Mouse (Mus musculus) lung, postnatal 0 days (tissue): Measurements from ENCODE around the gene Podnl1. TPM values are rescaled to one million over a fixed set of nuclear protein-coding genes. Genes with fewer than 3 reads are reported as not detected.

ENCODE experiments used
- ATAC-seq: fragments of 200-750 bp; cut with Nextera tagmentation; 2 replicates; pipeline ENCODE4 v1.8.0; 2017; ENCODE audit warnings: moderate library complexity
- DNase-seq: peaks from one replicate; pipeline ENCODE4 v3.0.0-alpha.2; 2016; ENCODE audit warnings: low spot score
- H3K27ac ChIP-seq: fragments of 300-500 bp; sonication (generic); 2 replicates; pipeline ENCODE4 v1.5.1; 2014; ENCODE audit warnings: antibody characterized with exemption, mild to moderate bottlenecking, low read length, mixed read lengths
- H3K27me3 ChIP-seq: fragments of 300-500 bp; sonication (generic); replicated peaks from 2 replicates; pipeline ENCODE4 v1.6.1; 2014; ENCODE audit warnings: low read length, mixed read lengths; ENCODE audit not compliant: insufficient read depth
- H3K36me3 ChIP-seq: fragments of 300-500 bp; sonication (generic); 2 replicates; pipeline ENCODE4 v1.6.1; 2014; ENCODE audit warnings: low read length, mixed read lengths; ENCODE audit not compliant: insufficient read depth
- H3K4me1 ChIP-seq: fragments of 300-500 bp; sonication (generic); 2 replicates; pipeline ENCODE4 v1.6.1; 2014; ENCODE audit warnings: antibody characterized with exemption, low read depth, low read length, mixed read lengths; ENCODE audit not compliant: insufficient read depth
- H3K4me2 ChIP-seq: fragments of 300-500 bp; sonication (generic); replicated peaks from 2 replicates; pipeline ENCODE4 v1.6.1; 2014; ENCODE audit warnings: low read depth, mild to moderate bottlenecking, low read length, moderate library complexity, mixed read lengths
- H3K4me3 ChIP-seq: fragments of 300-500 bp; sonication (generic); 2 replicates; pipeline ENCODE4 v1.5.1; 2014; ENCODE audit warnings: low read depth, low read length
- H3K9ac ChIP-seq: fragments of 300-500 bp; sonication (generic); replicated peaks from 2 replicates; pipeline ENCODE4 v1.6.1; 2014; ENCODE audit warnings: low read depth, mild to moderate bottlenecking
- H3K9me3 ChIP-seq: fragments of 300-500 bp; sonication (generic); 2 replicates; pipeline ENCODE4 v1.6.1; 2016; ENCODE audit warnings: low read length, mixed read lengths
- CTCF ChIP-seq: IDR thresholded peaks from 2 replicates; pipeline ENCODE4 v1.5.1; 2016; ENCODE audit warnings: antibody characterized with exemption, mild to moderate bottlenecking
- EP300 ChIP-seq: IDR thresholded peaks from 2 replicates; pipeline ENCODE4 v1.6.1; 2016; ENCODE audit warnings: antibody characterized with exemption, mild to moderate bottlenecking, control low read depth
- WGBS: fragments of 180-500 bp; shearing (Covaris S2); extraction: QIAGEN DNeasy Blood & Tissue Kit; methylation state at CpG from one replicate; pipeline ENCODE4 v1.1.7; 2014; 5-methylcytosine and 5-hydroxymethylcytosine counted together
- polyA plus RNA-seq: library from polyadenylated mRNA; unstranded; fragments of >200 nt; fragmentation: Nextera tagmentation; extraction: Ambion mirVana; gene quantifications from 2 replicates; pipeline ENCODE4 v1.2.1, GENCODE M21; 2015

Gene Podnl1
- polyA plus RNA-seq, 1 experiment from 2014 or later: 0.19 TPM

DNA sequence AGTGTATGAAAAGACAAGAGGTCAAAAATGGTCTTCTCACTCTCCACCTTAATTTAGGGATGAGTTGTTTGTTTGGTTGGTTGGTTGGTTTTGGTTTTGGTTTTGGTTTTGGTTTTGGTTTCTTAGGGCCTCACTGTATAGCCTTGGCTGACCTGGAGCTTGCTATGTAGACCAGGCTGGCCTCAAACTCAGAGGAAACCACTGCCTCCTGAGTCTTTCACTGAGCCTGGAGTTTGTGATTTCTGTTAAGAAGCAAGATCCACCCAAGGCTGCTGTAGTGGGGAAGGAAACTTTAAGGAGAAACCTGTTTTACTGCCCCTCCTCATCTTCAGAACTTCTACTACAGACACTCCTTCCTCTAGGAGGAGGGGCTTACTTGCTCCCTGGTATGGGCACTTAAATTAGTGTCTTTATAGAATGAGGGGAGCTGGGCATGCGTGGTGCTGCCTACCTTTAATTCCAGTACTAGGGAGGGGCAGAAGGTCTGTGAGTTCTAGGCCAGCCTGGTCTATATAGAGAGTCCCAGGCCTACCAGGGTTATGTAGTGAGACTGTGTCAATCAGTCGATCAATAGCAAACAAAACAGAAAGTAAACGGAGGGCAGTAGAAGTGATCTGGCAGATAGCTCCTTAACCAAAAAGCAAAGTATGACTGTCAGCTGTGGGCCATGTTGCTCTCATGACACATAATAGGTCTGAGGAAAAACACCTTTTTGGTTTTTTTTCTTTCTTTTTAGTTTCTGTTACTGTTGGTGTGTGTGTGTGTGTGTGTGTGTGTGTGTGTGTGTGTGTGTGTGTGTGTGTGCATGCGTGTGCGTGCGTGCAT is 19.4 kb upstream of the Podnl1 start:
- Histone ChIP-seq H3K4me1 (peaks cover 5% of the 10 kb centered on the region; the same call in 1 of the 2 replicates), H3K4me3 (no peak overlapping the region), H3K36me3 (no peaks in the 10 kb centered on the region), H3K9ac (no peak overlapping the region), H3K27ac (no peak overlapping the region), H3K9me3 (no peaks in the 10 kb centered on the region), H3K4me2 (no peak overlapping the region), H3K27me3 (no peaks in the 10 kb centered on the region)
- DNase-seq (no peak), ATAC-seq (no peak)
- WGBS: 87% methylated on average over 6 of the region's 6 CpGs
- no peak for TF ChIP-seq CTCF
- no peak for TF ChIP-seq EP300

DNA sequence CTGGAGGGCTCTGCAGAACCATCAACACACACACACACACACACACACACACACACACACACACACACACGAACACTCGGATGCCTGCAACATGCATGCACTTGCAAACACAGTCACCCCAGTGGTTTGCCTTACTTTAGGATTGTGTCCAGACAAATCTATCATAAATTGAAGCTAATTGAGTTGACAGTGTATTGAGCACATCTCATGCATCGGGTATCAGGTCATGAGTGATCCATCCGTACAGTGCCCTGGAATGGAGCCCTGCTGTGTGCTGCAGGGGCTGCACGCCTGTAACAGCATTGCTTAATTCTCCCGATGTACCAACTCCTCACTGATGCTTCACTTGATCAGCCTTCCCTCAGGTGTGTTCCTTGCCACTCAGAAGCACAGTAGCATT is 10.1 kb upstream of the Podnl1 start:
- Histone ChIP-seq H3K4me3 (no peak overlapping the region), H3K36me3 (no peaks in the 10 kb centered on the region), H3K9me3 (no peaks in the 10 kb centered on the region), H3K27ac (no peak overlapping the region), H3K9ac (no peak overlapping the region), H3K4me1 (no peaks in the 10 kb centered on the region), H3K4me2 (no peak overlapping the region), H3K27me3 (no peaks in the 10 kb centered on the region)
- no peak for DNase-seq
- WGBS: 88% methylated on average over 6 of the region's 6 CpGs
- no peak for ATAC-seq
- TF ChIP-seq EP300 (no peak), CTCF (no peak)

DNA sequence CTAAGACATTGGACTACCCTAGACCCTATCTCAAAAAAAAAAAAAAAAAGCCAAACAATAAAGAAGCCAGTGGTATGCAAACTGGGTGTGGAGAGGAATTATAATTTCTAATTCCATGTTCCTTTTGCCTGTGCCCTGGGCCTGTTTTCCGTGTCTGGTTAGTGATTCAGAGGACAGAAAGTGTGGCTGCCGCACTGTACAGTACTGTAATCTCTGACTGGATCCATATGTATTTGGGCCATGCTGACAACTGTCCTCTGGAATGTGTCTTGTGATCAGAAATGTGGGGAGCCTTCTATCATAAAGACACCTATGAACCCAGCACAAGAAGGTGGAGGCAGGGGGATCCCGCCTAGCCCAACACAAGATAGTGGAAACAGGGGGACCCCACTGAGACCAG is 3.6 kb upstream of the Podnl1 start:
- DNase-seq (no peak), ATAC-seq (no peak)
- H3K4me3 ChIP-seq: no peak overlapping the region
- H3K27ac ChIP-seq: no peak overlapping the region
- no peak for TF ChIP-seq CTCF
- TF ChIP-seq EP300: no peak
- 70% methylated on average over 3 of the region's 3 CpGs for WGBS
- H3K4me2 ChIP-seq: no peak overlapping the region
- no peaks in the 10 kb centered on the region for H3K36me3 ChIP-seq
- no peak overlapping the region for H3K9ac ChIP-seq
- H3K9me3 ChIP-seq: no peaks in the 10 kb centered on the region
- H3K27me3 ChIP-seq: no peaks in the 10 kb centered on the region
- no peaks in the 10 kb centered on the region for H3K4me1 ChIP-seq

DNA sequence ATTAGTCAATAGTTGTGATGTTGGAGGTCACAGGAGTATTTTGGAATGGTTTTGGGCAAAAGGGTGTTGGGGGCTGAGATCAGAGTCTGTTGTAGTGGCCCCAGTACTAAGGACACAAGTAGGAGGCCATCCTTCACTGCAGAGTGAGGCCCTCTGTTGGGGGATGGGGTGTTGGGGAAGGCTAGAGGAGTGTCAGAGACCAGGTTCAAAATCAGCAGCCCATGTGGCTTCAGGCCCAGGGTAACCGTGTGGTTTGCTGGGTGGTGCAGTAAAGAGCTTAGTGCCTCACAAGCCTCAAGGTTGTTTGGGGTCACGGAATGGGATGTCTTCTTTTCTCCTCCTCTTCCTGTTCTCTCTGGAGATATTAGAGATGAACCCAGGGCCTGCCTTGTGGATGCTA is 953 bp downstream of the Podnl1 start:
- DNase-seq (no peak), ATAC-seq (no peak)
- no peak overlapping the region for H3K9ac ChIP-seq
- H3K27me3 ChIP-seq: no peaks in the 10 kb centered on the region
- H3K4me2 ChIP-seq: no peak overlapping the region
- H3K9me3 ChIP-seq: no peaks in the 10 kb centered on the region
- no peaks in the 10 kb centered on the region for H3K36me3 ChIP-seq
- TF ChIP-seq EP300: no peak
- no peak for TF ChIP-seq CTCF
- no peaks in the 10 kb centered on the region for H3K4me1 ChIP-seq
- no peak overlapping the region for H3K4me3 ChIP-seq
- 75% methylated on average over 2 of the region's 2 CpGs for WGBS
- H3K27ac ChIP-seq: no peak overlapping the region

DNA sequence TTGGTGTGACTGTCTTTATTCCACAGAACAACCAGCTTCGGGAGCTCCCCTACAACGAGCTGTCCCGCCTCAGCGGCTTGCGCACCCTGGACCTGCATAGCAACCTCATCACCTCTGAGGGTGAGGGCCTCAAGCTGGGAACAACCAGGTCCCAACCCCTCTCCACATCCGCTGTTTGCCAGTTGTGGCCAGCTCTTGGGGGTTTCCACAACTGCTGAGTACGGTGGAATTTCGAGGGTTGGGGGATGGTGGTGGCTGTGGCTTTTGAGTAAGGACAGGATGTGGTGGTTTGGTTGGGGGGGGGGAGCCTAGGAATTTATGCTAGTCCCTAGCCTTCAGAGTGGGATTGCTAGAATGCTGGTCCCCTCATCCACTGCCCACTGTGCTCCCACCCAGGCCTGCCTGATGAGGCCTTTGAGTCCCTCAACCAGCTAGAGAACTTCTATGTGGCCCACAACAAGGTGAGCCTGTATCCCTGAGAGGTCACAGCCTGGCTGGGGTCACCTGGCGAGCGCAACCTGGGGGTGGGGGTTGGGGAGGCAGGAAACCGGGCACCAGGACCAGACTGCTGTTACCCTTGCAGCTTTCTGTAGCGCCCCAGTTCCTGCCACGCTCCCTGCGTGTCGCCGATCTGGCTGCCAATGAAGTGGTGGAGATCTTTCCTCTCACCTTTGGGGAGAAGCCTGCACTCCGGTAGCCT is 1.6 kb downstream of the Podnl1 start:
- no peak overlapping the region for H3K27ac ChIP-seq
- ATAC-seq (no peak), DNase-seq (no peak)
- H3K4me3 ChIP-seq: no peak overlapping the region
- H3K27me3 ChIP-seq: no peaks in the 10 kb centered on the region
- WGBS: 39% methylated on average over 17 of the region's 17 CpGs
- H3K4me2 ChIP-seq: no peak overlapping the region
- no peaks in the 10 kb centered on the region for H3K9me3 ChIP-seq
- no peak overlapping the region for H3K9ac ChIP-seq
- TF ChIP-seq CTCF (no peak), EP300 (no peak)
- H3K4me1 ChIP-seq: no peaks in the 10 kb centered on the region
- no peaks in the 10 kb centered on the region for H3K36me3 ChIP-seq

DNA sequence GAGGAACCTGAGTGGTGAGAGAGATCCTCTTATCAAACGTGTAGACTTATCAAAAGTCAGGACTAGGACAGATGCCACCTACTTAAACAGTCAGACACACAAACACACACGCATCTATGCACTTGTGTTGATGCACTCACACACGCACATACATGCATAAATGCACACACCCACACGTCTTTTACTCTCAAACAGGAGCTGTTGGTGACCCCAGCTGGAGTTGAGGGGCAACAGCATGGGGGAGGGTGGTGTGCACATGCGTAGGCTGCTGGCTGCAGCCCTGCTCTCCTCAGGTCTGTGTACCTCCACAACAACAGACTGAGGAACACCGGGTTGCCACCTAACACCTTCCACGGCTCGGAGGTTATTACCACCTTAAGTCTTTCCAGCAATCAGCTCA is 2.5 kb downstream of the Podnl1 start:
- Histone ChIP-seq H3K27ac (no peak overlapping the region), H3K4me2 (no peak overlapping the region), H3K4me1 (no peaks in the 10 kb centered on the region), H3K4me3 (no peak overlapping the region), H3K9ac (no peak overlapping the region), H3K9me3 (no peaks in the 10 kb centered on the region), H3K36me3 (no peaks in the 10 kb centered on the region), H3K27me3 (no peaks in the 10 kb centered on the region)
- DNase-seq (no peak), ATAC-seq (no peak)
- TF ChIP-seq EP300: no peak
- peak; percentile 31 for TF ChIP-seq CTCF
- WGBS: 57% methylated on average over 8 of the region's 8 CpGs
